Mouse (Mus musculus) bone marrow macrophage, adult 2 months (primary cell): ENCODE results near the gene Med27.

Experiments
- CTCF ChIP-seq: IDR thresholded peaks from 2 replicates; pipeline ENCODE4 v1.5.1; 2012; ENCODE audit warnings: low read depth, mild to moderate bottlenecking, low read length, moderate library complexity
- POLR2A ChIP-seq: IDR thresholded peaks from 2 replicates; pipeline ENCODE4 v1.6.1; 2012; ENCODE audit warnings: mild to moderate bottlenecking, low read depth, low read length, borderline replicate concordance

DNA sequence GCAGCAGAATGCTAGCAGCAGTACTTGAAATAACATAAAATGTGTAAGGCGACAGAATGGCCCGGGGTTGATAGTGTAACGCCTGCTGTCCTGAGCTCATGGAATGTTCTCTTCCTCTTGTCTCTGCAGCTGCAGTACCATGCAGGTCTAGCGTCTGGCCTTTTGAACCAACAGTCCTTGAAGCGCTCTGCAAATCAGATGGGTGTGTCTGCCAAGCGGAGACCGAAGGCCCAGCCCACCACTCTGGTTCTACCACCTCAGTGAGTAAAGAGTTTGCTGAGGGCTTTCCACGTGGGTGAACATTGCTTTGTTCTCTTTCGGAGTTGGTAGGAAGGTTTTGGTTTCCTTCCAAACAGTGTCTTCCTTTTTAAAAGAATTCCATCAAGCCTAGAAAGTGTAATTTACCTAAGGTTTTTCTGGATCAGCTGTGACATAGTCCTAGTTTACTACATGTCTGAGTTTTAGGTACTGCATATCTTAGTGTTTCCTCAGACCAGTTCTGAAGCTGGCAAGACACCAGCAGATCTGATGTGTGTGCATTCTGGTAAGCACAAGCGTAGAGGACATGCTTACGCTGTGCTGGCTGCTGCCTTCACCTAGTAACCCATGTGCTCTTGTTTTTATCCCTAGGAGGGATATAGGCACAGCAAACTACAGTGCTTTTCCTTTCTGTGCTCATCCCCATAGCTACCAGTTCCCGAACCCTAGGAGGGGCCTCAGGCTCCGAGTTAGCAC lies 66.8 kb downstream of the Med27 start:
- no peak for TF ChIP-seq CTCF
- no peak for TF ChIP-seq POLR2A
